Mouse (Mus musculus) C2C12 (cell line): ENCODE measurements around the gene Grm2.

Experiments used
- CEBPB ChIP-seq: IDR thresholded peaks from one replicate; pipeline ENCODE4 v1.6.1; 2011; ENCODE audit warnings: low read depth, mild to moderate bottlenecking, control low read depth, moderate library complexity
- CTCF ChIP-seq: IDR thresholded peaks from one replicate; pipeline ENCODE4 v1.5.1; 2011; ENCODE audit not compliant: control insufficient read depth, insufficient read depth, insufficient read length

DNA sequence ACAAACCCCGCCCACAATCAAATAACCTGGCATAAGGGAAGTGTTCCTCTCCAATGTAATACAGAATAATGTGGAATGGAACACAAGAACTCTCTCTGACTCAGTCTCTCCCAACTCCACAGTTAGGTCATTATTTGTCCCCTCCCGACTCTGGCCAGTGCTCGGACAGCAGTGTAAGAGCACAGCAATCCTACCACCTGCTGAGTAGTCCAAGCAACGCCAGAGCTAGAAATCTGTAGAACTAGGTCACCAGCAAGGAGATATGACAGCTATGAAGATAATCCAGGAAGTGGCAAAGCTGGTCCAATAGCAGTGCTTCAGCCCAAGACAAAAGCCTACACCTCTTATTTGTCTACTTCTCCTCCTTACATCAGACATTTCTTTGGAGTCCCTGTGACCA, 20.7 kb upstream of the Grm2 start:
- TF ChIP-seq CTCF = no peak
- no peak for TF ChIP-seq CEBPB
